Mouse (Mus musculus) kidney, adult 2 months (tissue): ENCODE measurements around the gene Tmem62. TPM values are rescaled to one million over a fixed set of nuclear protein-coding genes. Genes with fewer than 3 reads are reported as not detected.
A peak's percentile ranks its signal among the peaks of the same experiment; 100 is the strongest.
"Not testable (repeated sequence)": the region's sequence is repeated elsewhere in the genome, so short reads cannot be mapped to it uniquely, and the experiment has no call there.

Experiments
- DNase-seq: peaks from one replicate; pipeline ENCODE4 v3.0.0; 2021
- H3K27ac ChIP-seq: fragments of 200-500 bp; 2 replicates; pipeline ENCODE4 v1.5.1; 2012; ENCODE audit warnings: low read depth, low read length, control low read depth, inconsistent platforms; ENCODE audit not compliant: insufficient read depth
- H3K27me3 ChIP-seq: fragments of 200-500 bp; replicated peaks from 2 replicates; pipeline ENCODE4 v1.6.1; 2012; ENCODE audit warnings: mild to moderate bottlenecking, moderate library complexity, low read length, inconsistent platforms; ENCODE audit not compliant: control insufficient read depth, insufficient read depth
- H3K36me3 ChIP-seq: fragments of 200-500 bp; 2 replicates; pipeline ENCODE4 v1.6.1; 2012; ENCODE audit warnings: mild to moderate bottlenecking, moderate library complexity, low read length, inconsistent platforms; ENCODE audit not compliant: control insufficient read depth, insufficient read depth
- H3K4me1 ChIP-seq: fragments of 200-500 bp; 2 replicates; pipeline ENCODE4 v1.6.1; 2011; ENCODE audit warnings: low read length; ENCODE audit not compliant: control insufficient read depth, insufficient read depth
- H3K4me3 ChIP-seq: fragments of 200-500 bp; 2 replicates; pipeline ENCODE4 v1.5.1; 2011; ENCODE audit warnings: mild to moderate bottlenecking, low read depth, low read length, control low read depth; ENCODE audit not compliant: insufficient read depth
- CTCF ChIP-seq: fragments of 200-500 bp; conservative IDR thresholded peaks from 2 replicates; pipeline ENCODE4 v1.5.1; 2011; ENCODE audit warnings: low read depth, mild to moderate bottlenecking, control low read depth, low read length, moderate library complexity, mixed read lengths; ENCODE audit not compliant: insufficient read depth, insufficient read length
- POLR2A ChIP-seq: fragments of 200-500 bp; IDR thresholded peaks from one replicate; pipeline ENCODE4 v1.6.1; 2011; ENCODE audit warnings: low read depth, low read length, control low read depth
- WGBS: fragments of 180-500 bp; shearing (Covaris S2); methylation state at CpG from one replicate; pipeline ENCODE4 v1.1.7; 2018; 5-methylcytosine and 5-hydroxymethylcytosine counted together
- polyA plus RNA-seq: library from polyadenylated mRNA; depleted of rRNA; stranded (reverse); fragments of >200 nt; gene quantifications from 2 replicates; pipeline ENCODE4 v1.2.3, GENCODE M21; 2012

The Tmem62 gene
- polyA plus RNA-seq, 1 experiment = 9.2 TPM

- 93% methylated on average over 1 of the region's 1 CpGs for WGBS
- DNase-seq = no peak
- Histone ChIP-seq H3K27ac (no peak overlapping the region), H3K4me3 (no peak overlapping the region), H3K27me3 (no peaks in the 10 kb centered on the region), H3K36me3 (peaks cover 5% of the 10 kb centered on the region), H3K4me1 (no peaks in the 10 kb centered on the region)
- no peak for TF ChIP-seq CTCF
- TF ChIP-seq POLR2A = no peak
Observed at GRCm38 (mm10) chr2:120960261-120960660, 16.6 kb upstream of the Tmem62 start.

DNA sequence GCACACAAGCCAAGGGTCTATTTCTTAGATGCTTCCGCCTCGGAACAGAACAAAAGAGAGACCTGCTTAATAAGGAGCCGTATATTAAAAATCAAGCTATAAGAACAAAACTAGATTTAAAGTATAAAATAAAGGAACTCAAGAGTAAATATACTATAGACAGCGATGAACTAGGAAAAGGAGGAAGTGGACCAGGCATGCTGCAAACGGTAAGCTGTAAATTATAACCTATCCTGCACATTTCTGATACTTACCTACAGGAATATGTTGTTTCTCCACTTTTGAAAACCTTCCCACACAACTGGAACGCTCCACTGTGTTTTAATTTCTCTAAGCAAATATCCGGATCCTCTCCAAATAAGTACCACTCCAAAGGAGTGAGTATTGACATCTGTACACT lies 13.7 kb upstream of the Tmem62 start:
- WGBS = 88% methylated on average over 7 of the region's 7 CpGs
- TF ChIP-seq POLR2A = no peak
- no peak for TF ChIP-seq CTCF
- Histone ChIP-seq H3K4me1 (peaks cover 2% of the 10 kb centered on the region; the same call in 1 of the 2 replicates), H3K27me3 (no peaks in the 10 kb centered on the region), H3K36me3 (peaks cover 5% of the 10 kb centered on the region), H3K27ac (no peak overlapping the region), H3K4me3 (no peak overlapping the region)
- no peak for DNase-seq

DNA sequence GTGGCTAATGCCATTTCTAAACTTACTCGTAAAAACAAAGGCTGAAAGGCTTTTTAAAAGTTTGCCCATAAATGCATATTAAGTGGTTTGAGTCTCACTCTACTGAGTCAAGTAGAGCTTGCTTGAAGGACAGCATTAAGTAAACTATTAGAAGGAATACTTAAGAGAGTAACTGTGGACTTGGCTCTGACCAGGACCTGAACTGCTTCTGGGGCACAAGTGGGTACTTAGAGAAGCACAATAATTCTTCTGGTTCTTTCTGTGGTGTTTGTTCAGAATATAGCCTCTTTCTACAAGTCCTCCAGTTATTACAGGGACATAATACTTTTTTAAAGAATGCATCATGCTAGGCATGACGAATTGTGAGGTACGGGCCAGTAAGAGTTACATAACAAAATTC lies 11.3 kb upstream of the Tmem62 start:
- H3K4me1 ChIP-seq = peaks cover 4% of the 10 kb centered on the region; the same call in 1 of the 2 replicates
- no peaks in the 10 kb centered on the region; the same call in 1 of the 2 replicates for H3K36me3 ChIP-seq
- 72% methylated on average over 3 of the region's 3 CpGs for WGBS
- no peak overlapping the region for H3K27ac ChIP-seq
- TF ChIP-seq POLR2A (no peak), CTCF (no peak)
- H3K27me3 ChIP-seq = no peaks in the 10 kb centered on the region
- DNase-seq = peak; percentile 13
- no peak overlapping the region for H3K4me3 ChIP-seq

DNA sequence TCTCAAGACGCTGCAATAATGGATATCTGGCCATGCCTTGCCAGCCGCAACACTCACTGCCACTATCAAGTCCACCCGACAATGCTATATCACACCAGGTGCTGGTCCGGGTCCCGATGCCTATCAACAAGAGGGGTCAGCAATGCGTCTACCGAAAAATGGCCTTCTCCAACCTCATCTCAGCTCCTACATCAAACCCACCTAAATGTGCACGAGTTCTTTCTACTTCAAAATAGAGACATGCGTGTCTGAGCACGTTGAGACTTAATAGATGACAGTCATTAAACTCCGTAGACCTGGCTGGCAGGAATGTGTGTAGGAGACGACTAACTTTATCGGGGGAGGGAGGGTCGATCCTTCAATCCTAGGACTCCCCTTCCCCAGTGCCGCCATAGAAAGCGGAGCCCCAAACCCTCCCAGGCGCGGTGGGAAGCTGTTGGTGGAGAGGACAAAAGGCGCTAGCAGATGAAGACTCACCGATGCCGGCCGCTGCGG lies 6.7 kb upstream of the Tmem62 start:
- peak overlapping the region; percentile 20 for H3K27ac ChIP-seq
- H3K4me1 ChIP-seq = peaks cover 4% of the 10 kb centered on the region; the same call in 1 of the 2 replicates
- H3K4me3 ChIP-seq = peak overlapping the region; percentile 90
- WGBS = under 1% methylated on average over 23 of the region's 23 CpGs
- no peaks in the 10 kb centered on the region for H3K27me3 ChIP-seq
- no peaks in the 10 kb centered on the region for H3K36me3 ChIP-seq
- TF ChIP-seq CTCF = no peak
- no peak for TF ChIP-seq POLR2A
- DNase-seq = no peak

- no peaks in the 10 kb centered on the region for H3K27me3 ChIP-seq
- TF ChIP-seq CTCF (no peak), POLR2A (peak; percentile 93)
- H3K27ac ChIP-seq = peak within 1 kb of the TSS; percentile 68
- peak within 1 kb of the TSS; percentile 90 for H3K4me3 ChIP-seq
- 1% methylated on average over 39 of the region's 39 CpGs for WGBS
- H3K4me1 ChIP-seq = peaks cover 4% of the 10 kb centered on the region; the same call in 1 of the 2 replicates
- DNase-seq = peak; percentile 92
- no peaks in the 10 kb centered on the region for H3K36me3 ChIP-seq
Observed at GRCm38 (mm10) chr2:120970559-120971080, 6.2 kb upstream of the Tmem62 start, which contains the start of gene Ubr1. TSS of gene Ubr1 (minus strand) at chr2:120970715.

DNA sequence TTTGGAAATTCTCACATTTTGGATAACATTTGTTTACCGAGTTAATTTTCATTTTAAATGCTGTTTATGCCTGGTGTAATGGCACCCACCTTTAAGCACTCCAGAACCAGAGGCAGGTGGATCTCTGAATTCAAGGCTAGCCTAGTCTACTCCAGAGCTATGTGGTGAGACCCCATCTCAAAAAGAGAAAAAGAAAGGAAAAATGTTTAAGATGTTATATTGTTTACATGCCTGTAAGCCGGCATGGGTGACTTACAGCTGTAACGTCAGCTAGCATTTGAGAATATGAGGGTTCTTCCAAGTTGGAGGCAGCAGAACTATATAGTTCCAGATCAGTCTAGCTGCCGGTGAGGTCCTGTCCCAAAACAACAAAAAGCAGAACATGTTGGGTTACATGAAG lies 5.1 kb upstream of the Tmem62 start:
- Histone ChIP-seq H3K4me3 (no peak overlapping the region), H3K27ac (no peak overlapping the region), H3K4me1 (peaks cover 4% of the 10 kb centered on the region; the same call in 1 of the 2 replicates), H3K36me3 (no peaks in the 10 kb centered on the region), H3K27me3 (no peaks in the 10 kb centered on the region)
- TF ChIP-seq CTCF (no peak), POLR2A (no peak)
- DNase-seq = no peak
- 93% methylated on average over 4 of the region's 4 CpGs for WGBS

DNA sequence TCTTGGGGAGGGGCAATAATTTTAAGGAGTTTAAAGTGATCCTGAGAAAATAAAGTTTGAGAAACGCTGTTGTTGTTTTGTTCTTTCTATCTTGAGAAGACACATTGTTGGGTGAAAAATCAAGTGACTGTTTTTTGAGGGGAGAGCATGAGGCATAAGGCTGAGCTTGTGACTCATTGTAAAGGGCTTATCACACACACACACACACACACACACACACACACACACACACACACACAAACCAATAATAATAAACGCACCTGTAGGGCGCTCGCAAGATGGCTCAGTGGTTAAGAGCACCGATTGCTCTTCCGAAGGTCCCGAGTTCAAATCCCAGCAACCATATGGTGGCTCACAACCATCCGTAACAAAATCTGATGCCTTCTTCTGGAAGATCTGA lies 4.6 kb upstream of the Tmem62 start:
- not testable (repeated sequence) for H3K27me3 ChIP-seq, DNase-seq
- 98% methylated on average over 8 of the region's 8 CpGs for WGBS

More for the DNA sequence above, 4.6 kb upstream of the Tmem62 start:
- H3K36me3 ChIP-seq, H3K4me3 ChIP-seq, H3K27ac ChIP-seq, H3K4me1 ChIP-seq: not testable (repeated sequence)
